Mouse (Mus musculus): ENCODE measurements at regions not wholly inside any gene's neighbourhood (a gene's known extent, or its start where the extent isn't known, plus 50 kb on each side); places are given as distances from the start of the nearest gene placed in this dataset.

- Histone ChIP-seq H3K36me3 (no peaks in the 10 kb centered on the region), H3K27me3 (replicated peaks) (no peaks in the 10 kb centered on the region), H3K4me3 (replicated peaks) (no peak overlapping the region), H3K4me1 (replicated peaks) (no peaks in the 10 kb centered on the region), H3K9ac (no peak overlapping the region), H3K4me2 (replicated peaks) (no peak overlapping the region), H3K9me3 (no peaks in the 10 kb centered on the region), H3K27ac (no peak overlapping the region)
- 85% methylated on average over 1 of the region's 1 CpGs for WGBS
- ATAC-seq = no peak
These were observed 134.8 kb downstream of the G6pd2 start for GRCm38 (mm10) chr5:61943376-61943775.

- no peaks in the 10 kb centered on the region for H3K27me3 ChIP-seq (replicated peaks)
- no peak overlapping the region for H3K9ac ChIP-seq
- no peaks in the 10 kb centered on the region for H3K9me3 ChIP-seq
- no peaks in the 10 kb centered on the region for H3K36me3 ChIP-seq
- H3K4me3 ChIP-seq (replicated peaks) = no peak overlapping the region
- H3K27ac ChIP-seq = no peak overlapping the region
- H3K4me1 ChIP-seq (replicated peaks) = no peaks in the 10 kb centered on the region
- WGBS = 25% methylated on average over 1 of the region's 1 CpGs
- H3K4me2 ChIP-seq (replicated peaks) = no peak overlapping the region
- no peak for ATAC-seq
These were observed 176.6 kb downstream of the G6pd2 start for GRCm38 (mm10) chr5:61985211-61985610.

- no peak overlapping the region for H3K27ac ChIP-seq
- 80% methylated on average over 4 of the region's 4 CpGs for WGBS
- H3K4me2 ChIP-seq (replicated peaks) = no peak overlapping the region
- H3K36me3 ChIP-seq = no peaks in the 10 kb centered on the region
- no peak overlapping the region for H3K9ac ChIP-seq
- H3K4me3 ChIP-seq (replicated peaks) = no peak overlapping the region
- no peaks in the 10 kb centered on the region for H3K4me1 ChIP-seq (replicated peaks)
- no peaks in the 10 kb centered on the region for H3K9me3 ChIP-seq
- no peaks in the 10 kb centered on the region for H3K27me3 ChIP-seq (replicated peaks)
- ATAC-seq = no peak
These were observed 210.9 kb downstream of the G6pd2 start for GRCm38 (mm10) chr5:62019506-62019905.

GRCm38 (mm10) chr5:62020260-62020659 lies 211.6 kb downstream of the G6pd2 start:
- Histone ChIP-seq H3K27ac (no peak overlapping the region), H3K9me3 (no peaks in the 10 kb centered on the region), H3K27me3 (replicated peaks) (no peaks in the 10 kb centered on the region), H3K36me3 (no peaks in the 10 kb centered on the region), H3K4me2 (replicated peaks) (no peak overlapping the region), H3K4me3 (replicated peaks) (no peak overlapping the region), H3K9ac (no peak overlapping the region), H3K4me1 (replicated peaks) (no peaks in the 10 kb centered on the region)
- ATAC-seq = no peak

- Histone ChIP-seq H3K27me3 (replicated peaks) (no peaks in the 10 kb centered on the region), H3K4me1 (replicated peaks) (no peaks in the 10 kb centered on the region), H3K9me3 (no peaks in the 10 kb centered on the region), H3K9ac (no peak overlapping the region), H3K4me2 (replicated peaks) (no peak overlapping the region), H3K36me3 (no peaks in the 10 kb centered on the region), H3K27ac (no peak overlapping the region), H3K4me3 (replicated peaks) (no peak overlapping the region)
- 79% methylated on average over 2 of the region's 2 CpGs for WGBS
- ATAC-seq = no peak
These were observed 232.9 kb downstream of the G6pd2 start for GRCm38 (mm10) chr5:62041475-62041874.

GRCm38 (mm10) chr5:62043678-62044077 lies 235.1 kb downstream of the G6pd2 start:
- WGBS = 68% methylated on average over 2 of the region's 2 CpGs
- no peaks in the 10 kb centered on the region for H3K36me3 ChIP-seq
- ATAC-seq = no peak
- no peaks in the 10 kb centered on the region for H3K9me3 ChIP-seq
- no peak overlapping the region for H3K4me2 ChIP-seq (replicated peaks)
- H3K27me3 ChIP-seq (replicated peaks) = no peaks in the 10 kb centered on the region
- H3K4me1 ChIP-seq (replicated peaks) = no peaks in the 10 kb centered on the region
- H3K27ac ChIP-seq = no peak overlapping the region
- H3K4me3 ChIP-seq (replicated peaks) = no peak overlapping the region
- H3K9ac ChIP-seq = no peak overlapping the region

GRCm38 (mm10) chr5:62078998-62079397 lies 270.4 kb downstream of the G6pd2 start:
- H3K9me3 ChIP-seq = no peaks in the 10 kb centered on the region
- H3K4me2 ChIP-seq (replicated peaks) = no peak overlapping the region
- H3K9ac ChIP-seq = no peak overlapping the region
- ATAC-seq = no peak
- H3K36me3 ChIP-seq = no peaks in the 10 kb centered on the region
- H3K27me3 ChIP-seq (replicated peaks) = no peaks in the 10 kb centered on the region
- no peak overlapping the region for H3K4me3 ChIP-seq (replicated peaks)
- no peaks in the 10 kb centered on the region for H3K4me1 ChIP-seq (replicated peaks)
- no peak overlapping the region for H3K27ac ChIP-seq

GRCm38 (mm10) chr5:62089538-62089937 lies 280.9 kb downstream of the G6pd2 start:
- no peak overlapping the region for H3K4me2 ChIP-seq (replicated peaks)
- H3K27ac ChIP-seq = no peak overlapping the region
- WGBS = 89% methylated on average over 1 of the region's 1 CpGs
- no peak overlapping the region for H3K4me3 ChIP-seq (replicated peaks)
- H3K36me3 ChIP-seq = no peaks in the 10 kb centered on the region
- no peaks in the 10 kb centered on the region for H3K4me1 ChIP-seq (replicated peaks)
- no peaks in the 10 kb centered on the region for H3K27me3 ChIP-seq (replicated peaks)
- no peak for ATAC-seq
- H3K9me3 ChIP-seq = no peaks in the 10 kb centered on the region
- H3K9ac ChIP-seq = no peak overlapping the region

GRCm38 (mm10) chr5:62096052-62096451 lies 287.4 kb downstream of the G6pd2 start:
- peak; percentile 82 for ATAC-seq
- no peaks in the 10 kb centered on the region for H3K27me3 ChIP-seq (replicated peaks)
- no peaks in the 10 kb centered on the region for H3K4me1 ChIP-seq (replicated peaks)
- no peak overlapping the region for H3K4me2 ChIP-seq (replicated peaks)
- H3K27ac ChIP-seq = no peak overlapping the region
- H3K36me3 ChIP-seq = no peaks in the 10 kb centered on the region
- H3K4me3 ChIP-seq (replicated peaks) = no peak overlapping the region
- H3K9ac ChIP-seq = no peak overlapping the region
- no peaks in the 10 kb centered on the region for H3K9me3 ChIP-seq

- H3K4me2 ChIP-seq (replicated peaks) = no peak overlapping the region
- 0 out of 2 replicates have a peak, but pooled peaks have one; percentile 12 for ATAC-seq
- H3K4me1 ChIP-seq (replicated peaks) = no peaks in the 10 kb centered on the region
- no peaks in the 10 kb centered on the region for H3K27me3 ChIP-seq (replicated peaks)
- 80% methylated on average over 1 of the region's 1 CpGs for WGBS
- H3K27ac ChIP-seq = no peak overlapping the region
- H3K4me3 ChIP-seq (replicated peaks) = no peak overlapping the region
- H3K36me3 ChIP-seq = no peaks in the 10 kb centered on the region
- no peaks in the 10 kb centered on the region for H3K9me3 ChIP-seq
- H3K9ac ChIP-seq = no peak overlapping the region
These were observed 304.6 kb downstream of the G6pd2 start for GRCm38 (mm10) chr5:62113226-62113625.

- no peaks in the 10 kb centered on the region for H3K27me3 ChIP-seq (replicated peaks)
- H3K4me3 ChIP-seq (replicated peaks) = no peak overlapping the region
- H3K27ac ChIP-seq = no peak overlapping the region
- WGBS = 70% methylated on average over 1 of the region's 1 CpGs
- H3K4me1 ChIP-seq (replicated peaks) = no peaks in the 10 kb centered on the region
- no peak overlapping the region for H3K9ac ChIP-seq
- no peak overlapping the region for H3K4me2 ChIP-seq (replicated peaks)
- no peaks in the 10 kb centered on the region for H3K36me3 ChIP-seq
- ATAC-seq = peak; percentile 92
- H3K9me3 ChIP-seq = no peaks in the 10 kb centered on the region
These were observed 305.0 kb downstream of the G6pd2 start for GRCm38 (mm10) chr5:62113664-62114063.

GRCm38 (mm10) chr5:62145178-62145577 lies 336.6 kb downstream of the G6pd2 start:
- H3K4me3 ChIP-seq (replicated peaks) = no peak overlapping the region
- H3K9ac ChIP-seq = no peak overlapping the region
- H3K27ac ChIP-seq = no peak overlapping the region
- no peaks in the 10 kb centered on the region for H3K4me1 ChIP-seq (replicated peaks)
- H3K27me3 ChIP-seq (replicated peaks) = no peaks in the 10 kb centered on the region
- H3K36me3 ChIP-seq = no peaks in the 10 kb centered on the region
- no peak overlapping the region for H3K4me2 ChIP-seq (replicated peaks)
- ATAC-seq = no peak
- H3K9me3 ChIP-seq = no peaks in the 10 kb centered on the region

GRCm38 (mm10) chr5:62147399-62147798 lies 338.8 kb downstream of the G6pd2 start:
- H3K27ac ChIP-seq = no peak overlapping the region

GRCm38 (mm10) chr5:62160528-62160927 lies 351.9 kb downstream of the G6pd2 start:
- 58% methylated on average over 2 of the region's 2 CpGs for WGBS
- Histone ChIP-seq H3K9me3 (no peaks in the 10 kb centered on the region), H3K9ac (no peak overlapping the region), H3K27me3 (replicated peaks) (no peaks in the 10 kb centered on the region), H3K36me3 (no peaks in the 10 kb centered on the region), H3K4me2 (replicated peaks) (no peak overlapping the region), H3K27ac (no peak overlapping the region), H3K4me1 (replicated peaks) (no peaks in the 10 kb centered on the region), H3K4me3 (replicated peaks) (no peak overlapping the region)
- ATAC-seq = no peak

More at GRCm38 (mm10) chr5:62147399-62147798, 338.8 kb downstream of the G6pd2 start:
- no peak for ATAC-seq
- Histone ChIP-seq H3K9me3 (no peaks in the 10 kb centered on the region), H3K4me2 (replicated peaks) (no peak overlapping the region), H3K4me3 (replicated peaks) (no peak overlapping the region), H3K36me3 (no peaks in the 10 kb centered on the region), H3K9ac (no peak overlapping the region), H3K27me3 (replicated peaks) (no peaks in the 10 kb centered on the region), H3K4me1 (replicated peaks) (no peaks in the 10 kb centered on the region)

All from intestine, embryonic 15.5 days (tissue).